Mouse (Mus musculus) embryonic facial prominence, embryonic 12.5 days (tissue): ENCODE results near the gene Slc25a31. TPM values are rescaled to one million over a fixed set of nuclear protein-coding genes. Genes with fewer than 3 reads are reported as not detected.

ENCODE experiments used
- ATAC-seq: fragments of 200-750 bp; cut with Nextera tagmentation; 2 replicates; pipeline ENCODE4 v1.8.0; 2017; ENCODE audit not compliant: insufficient number of reproducible peaks, insufficient read depth, low FRiP score, low TSS enrichment
- H3K27ac ChIP-seq: fragments of 300-500 bp; sonication (generic); 2 replicates; pipeline ENCODE4 v1.5.1; 2016; ENCODE audit warnings: mild to moderate bottlenecking
- H3K27me3 ChIP-seq: fragments of 300-500 bp; sonication (generic); 2 replicates; pipeline ENCODE4 v1.6.1; 2016; ENCODE audit warnings: mild to moderate bottlenecking, moderate library complexity
- H3K36me3 ChIP-seq: fragments of 300-500 bp; sonication (generic); 2 replicates; pipeline ENCODE4 v1.6.1; 2016; ENCODE audit warnings: mild to moderate bottlenecking
- H3K4me1 ChIP-seq: fragments of 300-500 bp; sonication (generic); 2 replicates; pipeline ENCODE4 v1.6.1; 2016
- H3K4me2 ChIP-seq: fragments of 300-500 bp; sonication (generic); replicated peaks from 2 replicates; pipeline ENCODE4 v1.6.1; 2016; ENCODE audit warnings: mild to moderate bottlenecking, moderate library complexity
- H3K4me3 ChIP-seq: fragments of 300-500 bp; sonication (generic); 2 replicates; pipeline ENCODE4 v1.5.1; 2016; ENCODE audit warnings: mild to moderate bottlenecking
- H3K9ac ChIP-seq: fragments of 300-500 bp; sonication (generic); 2 replicates; pipeline ENCODE4 v1.6.1; 2016; ENCODE audit warnings: mild to moderate bottlenecking, moderate library complexity
- H3K9me3 ChIP-seq: fragments of 300-500 bp; sonication (generic); 2 replicates; pipeline ENCODE4 v1.6.1; 2016; ENCODE audit warnings: mild to moderate bottlenecking, moderate library complexity
- WGBS: fragments of 180-500 bp; shearing (Covaris S2); methylation state at CpG from one replicate; pipeline ENCODE4 v1.1.7; 2016; 5-methylcytosine and 5-hydroxymethylcytosine counted together
- polyA plus RNA-seq: library from polyadenylated mRNA; unstranded; fragments of >200 nt; fragmentation: Nextera tagmentation; extraction: Ambion mirVana; gene quantifications from 2 replicates; pipeline ENCODE4 v1.2.1, GENCODE M21; 2016

Slc25a31 gene
- polyA plus RNA-seq, 1 experiment from 2014 or later: 0.14 TPM

DNA sequence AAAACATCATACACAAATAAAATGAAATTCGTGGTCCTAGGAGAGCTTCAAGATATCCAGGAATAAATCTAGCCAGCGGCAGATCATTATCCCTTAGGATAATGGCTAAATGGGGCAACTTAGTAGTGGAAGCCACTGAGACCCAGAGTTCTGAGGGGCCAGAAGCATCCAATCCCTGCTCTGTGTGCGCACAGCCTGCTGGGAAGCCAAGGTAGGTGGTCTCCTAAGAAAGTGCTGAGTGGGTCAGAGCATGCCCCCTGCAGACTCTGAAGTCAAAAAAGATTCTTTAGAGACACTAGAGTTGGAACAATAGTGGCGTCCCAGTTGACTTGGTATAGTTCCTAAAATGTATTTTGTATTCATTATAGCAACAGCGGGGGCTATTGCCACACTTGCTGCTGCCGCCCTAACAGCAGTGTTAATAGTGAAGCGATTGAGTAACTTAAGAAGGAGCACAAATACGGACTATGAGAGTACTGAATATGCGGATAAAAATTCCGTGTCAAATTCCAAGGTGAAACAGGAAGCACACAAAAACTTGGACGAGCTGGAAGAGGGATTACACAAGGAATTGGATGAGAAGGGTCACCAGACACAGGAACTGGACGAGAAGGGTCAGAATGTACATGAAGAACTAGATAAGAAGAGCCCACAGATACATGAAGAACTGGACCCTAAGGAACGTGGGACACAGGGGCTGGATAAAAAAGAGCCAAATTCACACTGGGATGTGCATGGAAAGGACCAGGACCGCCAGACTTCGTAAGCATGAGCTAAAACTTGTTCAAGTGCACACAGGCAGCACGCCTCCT is 35.6 kb downstream of the Slc25a31 start, which contains the start of gene Hspa4l:
Gene Hspa4l, plus strand, starts transcription at position 472 of the 812 bp plus-strand sequence.
- no peak for ATAC-seq
- 17% methylated on average over 16 of the region's 16 CpGs for WGBS

GRCm38 (mm10) chr3:40744836-40745660 is 36.4 kb downstream of the Slc25a31 start:
- Histone ChIP-seq H3K9me3 (no peaks in the 10 kb centered on the region), H3K4me1 (peaks cover 3% of the 10 kb centered on the region; the same call in 1 of the 2 replicates), H3K4me3 (peak overlapping the region; percentile 57), H3K27ac (peak overlapping the region; percentile 65), H3K9ac (peak overlapping the region; percentile 50), H3K36me3 (no peaks in the 10 kb centered on the region), H3K27me3 (peaks cover 3% of the 10 kb centered on the region; the same call in 1 of the 2 replicates), H3K4me2 (peak overlapping the region; percentile 93)
- ATAC-seq: peak; percentile 97
- WGBS: under 1% methylated on average over 58 of the region's 93 CpGs

More for the DNA sequence above, 35.6 kb downstream of the Slc25a31 start, which contains the start of gene Hspa4l:
- no peaks in the 10 kb centered on the region for H3K36me3 ChIP-seq
- H3K27me3 ChIP-seq: peaks cover 3% of the 10 kb centered on the region; the same call in 1 of the 2 replicates
- peak within 1 kb of the TSS; percentile 50 for H3K9ac ChIP-seq
- peak within 1 kb of the TSS; percentile 65 for H3K27ac ChIP-seq
- peaks cover 3% of the 10 kb centered on the region; the same call in 1 of the 2 replicates for H3K4me1 ChIP-seq
- H3K4me2 ChIP-seq: peak within 1 kb of the TSS; percentile 93
- no peaks in the 10 kb centered on the region for H3K9me3 ChIP-seq
- peak within 1 kb of the TSS; percentile 57 for H3K4me3 ChIP-seq

- peaks cover 3% of the 10 kb centered on the region; the same call in 1 of the 2 replicates for H3K4me1 ChIP-seq
- peak overlapping the region; percentile 93 for H3K4me2 ChIP-seq
- H3K9ac ChIP-seq: peak overlapping the region; percentile 50
- H3K27me3 ChIP-seq: peaks cover 3% of the 10 kb centered on the region; the same call in 1 of the 2 replicates
- WGBS: 4% methylated on average over 37 of the region's 37 CpGs
- H3K27ac ChIP-seq: peak overlapping the region; percentile 65; the same call in 1 of the 2 replicates
- no peak; the same call in none of the 2 replicates for ATAC-seq
- H3K4me3 ChIP-seq: peak overlapping the region; percentile 57
- no peaks in the 10 kb centered on the region for H3K9me3 ChIP-seq
- no peaks in the 10 kb centered on the region for H3K36me3 ChIP-seq
These were observed 37.2 kb downstream of the Slc25a31 start for GRCm38 (mm10) chr3:40745661-40746547.

DNA sequence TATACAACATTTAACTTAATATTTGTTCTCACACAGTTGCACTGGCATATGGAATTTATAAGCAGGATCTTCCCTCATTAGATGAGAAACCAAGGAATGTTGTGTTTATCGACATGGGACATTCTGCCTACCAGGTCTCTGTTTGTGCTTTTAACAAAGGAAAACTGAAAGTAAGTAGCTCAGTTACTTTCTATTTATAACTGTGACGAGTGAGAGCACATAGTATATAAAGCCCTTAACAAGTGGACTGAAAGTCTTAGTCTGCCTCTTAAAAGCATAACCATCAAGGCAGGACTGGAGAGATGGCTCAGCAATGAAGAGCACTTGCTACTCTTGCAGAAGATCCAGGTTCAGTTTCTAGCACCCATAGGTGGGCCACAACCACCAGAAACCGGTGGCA is 52.1 kb downstream of the Slc25a31 start:
- WGBS: 85% methylated on average over 3 of the region's 3 CpGs
- Histone ChIP-seq H3K27ac (no peak overlapping the region), H3K27me3 (no peaks in the 10 kb centered on the region), H3K36me3 (no peaks in the 10 kb centered on the region), H3K4me3 (no peak overlapping the region), H3K4me2 (no peak overlapping the region), H3K9me3 (no peaks in the 10 kb centered on the region), H3K9ac (no peak overlapping the region), H3K4me1 (no peaks in the 10 kb centered on the region)
- no peak for ATAC-seq

DNA sequence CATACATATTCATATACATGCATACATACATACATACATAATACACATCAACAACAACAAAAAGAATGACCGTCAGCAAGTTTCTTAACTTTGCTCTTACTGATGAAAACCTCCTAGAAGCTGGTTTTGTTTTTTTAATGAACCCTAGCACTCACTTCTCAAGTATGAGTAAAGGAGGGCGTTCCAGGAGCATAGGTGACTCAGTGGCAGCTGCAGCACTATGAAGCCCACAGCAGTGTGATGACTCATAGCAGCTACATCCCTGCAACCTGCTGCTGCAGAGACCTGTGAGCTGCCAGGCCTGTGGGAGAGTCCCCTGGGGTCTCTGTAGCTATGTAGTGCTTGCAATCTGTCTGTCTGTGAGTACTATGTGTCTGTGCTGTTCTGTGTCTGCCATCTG is 52.7 kb downstream of the Slc25a31 start:
- no peaks in the 10 kb centered on the region for H3K36me3 ChIP-seq
- H3K27me3 ChIP-seq: no peaks in the 10 kb centered on the region
- H3K4me3 ChIP-seq: no peak overlapping the region
- WGBS: 84% methylated on average over 2 of the region's 2 CpGs
- no peaks in the 10 kb centered on the region for H3K9me3 ChIP-seq
- H3K27ac ChIP-seq: no peak overlapping the region
- no peak overlapping the region for H3K4me2 ChIP-seq
- H3K9ac ChIP-seq: no peak overlapping the region
- H3K4me1 ChIP-seq: no peaks in the 10 kb centered on the region
- ATAC-seq: no peak

Other genes with a start within 250 kb of the Slc25a31 start
- 3.9 and 4.1 TPM in 2 replicates for gene Intu, start 177.6 kb upstream of the Slc25a31 start, polyA plus RNA-seq
- 13.0 and 15.3 TPM in 2 replicates for gene Hspa4l, start 35.6 kb downstream of the Slc25a31 start, polyA plus RNA-seq
- 64.1 and 70.6 TPM in 2 replicates for gene Plk4, start 91.2 kb downstream of the Slc25a31 start, polyA plus RNA-seq
- 7.4 and 8.8 TPM in 2 replicates for gene Mfsd8, start 138.0 kb downstream of the Slc25a31 start, polyA plus RNA-seq
- 6.3 and 8.6 TPM in 2 replicates for gene Abhd18, start 138.1 kb downstream of the Slc25a31 start, polyA plus RNA-seq
- 0.35 and 0.48 TPM in 2 replicates for gene 1700034I23Rik, start 193.7 kb downstream of the Slc25a31 start, polyA plus RNA-seq
- 1.2 and 1.7 TPM in 2 replicates for gene Larp1b, start 241.0 kb downstream of the Slc25a31 start, polyA plus RNA-seq